Mouse (Mus musculus) erythroblast, embryonic 14.5 days (primary cell): Measurements from ENCODE around the gene Ccdc142. TPM values are rescaled to one million over a fixed set of nuclear protein-coding genes. Genes with fewer than 3 reads are reported as not detected.

ENCODE experiments used
- H3K27me3 ChIP-seq: 2 replicates; pipeline ENCODE4 v1.6.1; 2012; ENCODE audit warnings: inconsistent platforms; ENCODE audit not compliant: control insufficient read depth
- H3K36me3 ChIP-seq: 2 replicates; pipeline ENCODE4 v1.6.1; 2012; ENCODE audit warnings: mild to moderate bottlenecking, inconsistent platforms; ENCODE audit not compliant: control insufficient read depth
- H3K4me1 ChIP-seq: 2 replicates; pipeline ENCODE4 v1.6.1; 2012; ENCODE audit warnings: inconsistent platforms; ENCODE audit not compliant: control insufficient read depth
- H3K4me3 ChIP-seq: replicated peaks from 2 replicates; pipeline ENCODE3; 2012; ENCODE audit warnings: moderate library complexity, mild to moderate bottlenecking, inconsistent platforms
- H3K9me3 ChIP-seq: 2 replicates; pipeline ENCODE4 v1.6.1; 2012; ENCODE audit warnings: low read length, inconsistent platforms, mixed read lengths; ENCODE audit not compliant: control insufficient read depth
- GATA1 ChIP-seq: IDR thresholded peaks from 2 replicates; pipeline ENCODE4 v1.6.1; 2012; ENCODE audit warnings: low read length, inconsistent platforms, mixed read lengths
- TAL1 ChIP-seq: IDR thresholded peaks from 3 replicates; pipeline ENCODE4 v1.6.1; 2012; ENCODE audit warnings: low read length, inconsistent platforms, mixed read lengths
- polyA plus RNA-seq: library from polyadenylated mRNA; stranded (reverse); fragments of >175 nt; gene quantifications from 2 replicates; pipeline ENCODE4 v1.2.3, GENCODE M21; 2012

Gene Ccdc142
- polyA plus RNA-seq, 1 experiment, result 0.18 TPM

- H3K36me3 ChIP-seq, result peaks cover 63% of the 10 kb centered on the region
- peaks cover 86% of the 10 kb centered on the region for H3K4me1 ChIP-seq
These were observed 14.4 kb downstream of the Ccdc142 start for GRCm38 (mm10) chr6:83115682-83116372.

GRCm38 (mm10) chr6:83116373-83117164 is 15.2 kb downstream of the Ccdc142 start:
- no peaks in the 10 kb centered on the region for H3K9me3 ChIP-seq
- H3K4me1 ChIP-seq, result peaks cover 82% of the 10 kb centered on the region
- no peak for TF ChIP-seq GATA1
- TF ChIP-seq TAL1, result no peak
- peak overlapping the region; percentile 93 for H3K4me3 ChIP-seq
- no peaks in the 10 kb centered on the region for H3K27me3 ChIP-seq
- peaks cover 56% of the 10 kb centered on the region for H3K36me3 ChIP-seq

More at GRCm38 (mm10) chr6:83115682-83116372, 14.4 kb downstream of the Ccdc142 start:
- Histone ChIP-seq H3K4me3 (peak overlapping the region; percentile 93), H3K9me3 (no peaks in the 10 kb centered on the region), H3K27me3 (no peaks in the 10 kb centered on the region)
- TF ChIP-seq GATA1 (no peak), TAL1 (no peak)

- Histone ChIP-seq H3K4me1 (peaks cover 82% of the 10 kb centered on the region), H3K4me3 (no peak overlapping the region), H3K36me3 (peaks cover 51% of the 10 kb centered on the region), H3K9me3 (no peaks in the 10 kb centered on the region), H3K27me3 (no peaks in the 10 kb centered on the region)
- TF ChIP-seq TAL1 (no peak), GATA1 (no peak)
These were observed 15.7 kb downstream of the Ccdc142 start for GRCm38 (mm10) chr6:83117165-83117438.

GRCm38 (mm10) chr6:83117616-83118015 is 16.2 kb downstream of the Ccdc142 start:
- Histone ChIP-seq H3K4me1 (peaks cover 85% of the 10 kb centered on the region), H3K27me3 (no peaks in the 10 kb centered on the region), H3K9me3 (no peaks in the 10 kb centered on the region), H3K36me3 (peaks cover 50% of the 10 kb centered on the region), H3K4me3 (no peak overlapping the region)
- no peak for TF ChIP-seq TAL1
- TF ChIP-seq GATA1, result no peak

- peaks cover 51% of the 10 kb centered on the region for H3K36me3 ChIP-seq
These were observed 17.0 kb downstream of the Ccdc142 start for GRCm38 (mm10) chr6:83118369-83118768.

GRCm38 (mm10) chr6:83118825-83119733 is 17.7 kb downstream of the Ccdc142 start:
- Histone ChIP-seq H3K36me3 (peaks cover 55% of the 10 kb centered on the region), H3K4me3 (peak overlapping the region; percentile 86), H3K4me1 (peaks cover 93% of the 10 kb centered on the region), H3K27me3 (no peaks in the 10 kb centered on the region), H3K9me3 (no peaks in the 10 kb centered on the region)
- TF ChIP-seq GATA1 (no peak), TAL1 (no peak)

More at GRCm38 (mm10) chr6:83118369-83118768, 17.0 kb downstream of the Ccdc142 start:
- Histone ChIP-seq H3K4me3 (no peak overlapping the region), H3K9me3 (no peaks in the 10 kb centered on the region), H3K27me3 (no peaks in the 10 kb centered on the region), H3K4me1 (peaks cover 91% of the 10 kb centered on the region)
- TF ChIP-seq TAL1 (no peak), GATA1 (no peak)

- TF ChIP-seq GATA1, result no peak
- TF ChIP-seq TAL1, result no peak
- peak overlapping the region; percentile 86 for H3K4me3 ChIP-seq
- peaks cover 55% of the 10 kb centered on the region for H3K36me3 ChIP-seq
- peaks cover 93% of the 10 kb centered on the region for H3K4me1 ChIP-seq
- H3K27me3 ChIP-seq, result no peaks in the 10 kb centered on the region
- no peaks in the 10 kb centered on the region for H3K9me3 ChIP-seq
These were observed 18.3 kb downstream of the Ccdc142 start for GRCm38 (mm10) chr6:83119734-83120051.

GRCm38 (mm10) chr6:83120930-83121862 is 19.8 kb downstream of the Ccdc142 start, which contains the start of gene Wbp1:
Wbp1 (minus strand) TSS chr6:83121559.
- no peaks in the 10 kb centered on the region for H3K9me3 ChIP-seq
- peaks cover 55% of the 10 kb centered on the region for H3K36me3 ChIP-seq
- peak within 1 kb of the TSS; percentile 86 for H3K4me3 ChIP-seq
- peaks cover 90% of the 10 kb centered on the region for H3K4me1 ChIP-seq
- TF ChIP-seq GATA1 (no peak), TAL1 (no peak)
- H3K27me3 ChIP-seq, result no peaks in the 10 kb centered on the region
